Mouse (Mus musculus): ENCODE results near the gene Lalba.
"Not testable (repeated sequence)": the region's sequence is repeated elsewhere in the genome, so short reads cannot be mapped to it uniquely, and the experiment has no call there.

Gene Lalba

DNA sequence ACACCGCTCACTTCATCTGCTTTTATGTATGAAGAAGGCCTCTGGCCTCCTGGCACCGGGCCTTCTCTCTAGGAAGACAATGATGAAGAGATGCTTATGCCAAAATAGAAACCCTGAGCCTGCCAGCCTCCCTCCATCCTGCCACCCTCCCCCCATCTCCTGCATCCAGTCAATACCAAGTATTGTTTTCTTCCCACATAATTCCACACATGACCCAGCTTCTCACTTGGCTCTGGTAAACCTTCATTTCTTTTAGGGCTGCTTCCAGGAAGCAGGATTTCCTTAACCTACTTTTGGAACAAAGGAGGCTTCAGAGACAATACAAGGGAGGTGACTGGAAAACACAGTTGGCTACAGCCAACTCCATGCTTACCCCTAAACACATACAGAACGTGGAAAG lies at the start of gene Lalba:
TSS of gene Lalba (minus strand) at position 21 of the 400 bp plus-strand sequence.
- DNase-seq (ENCODE audit: low spot score): no peak

DNA sequence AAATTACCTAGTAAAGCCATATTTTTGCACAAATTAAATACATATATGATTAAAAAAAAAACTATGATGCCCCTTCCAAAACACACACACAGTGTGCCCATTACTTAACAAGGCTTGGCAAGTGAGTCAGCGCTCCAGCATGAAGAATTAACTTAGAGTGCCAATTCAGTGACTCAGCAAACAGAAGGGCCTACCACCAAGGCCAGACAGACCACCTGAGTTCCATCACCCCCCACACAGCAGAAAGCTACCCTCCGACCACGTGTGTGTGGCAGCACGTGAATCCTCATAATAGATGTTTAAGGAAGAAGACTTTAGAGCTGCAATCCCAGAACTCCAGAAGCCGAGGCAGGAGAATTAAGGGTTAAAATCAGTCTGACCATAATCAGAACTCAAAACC lies 49.8 kb upstream of the Lalba start:
- no peak for DNase-seq (ENCODE audit: low spot score)

DNA sequence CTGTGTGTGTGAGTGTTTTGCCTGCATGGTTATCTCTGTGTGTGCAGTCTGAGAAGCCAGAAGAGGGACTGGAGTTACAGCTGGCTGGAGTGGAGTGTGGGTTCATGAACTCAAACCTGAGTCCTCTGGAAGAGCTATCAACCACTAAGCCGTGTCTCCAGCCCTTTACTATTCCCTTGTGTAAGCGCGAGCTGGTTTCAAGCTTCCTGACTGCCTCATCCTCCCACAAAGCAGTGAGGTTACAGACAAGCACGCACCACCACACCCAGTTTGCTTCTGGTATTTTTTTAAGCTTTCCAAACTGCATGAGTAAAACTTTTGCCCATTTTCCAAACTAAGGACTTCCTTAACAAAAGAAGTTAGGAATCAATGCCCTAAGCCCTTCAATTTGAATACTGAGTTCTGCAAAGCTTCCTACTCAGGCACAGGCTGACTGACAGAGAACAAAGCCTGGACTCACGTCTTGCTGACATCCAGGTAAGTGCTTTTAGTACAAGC lies 45.6 kb upstream of the Lalba start:
- DNase-seq (ENCODE audit: low spot score): no peak

DNA sequence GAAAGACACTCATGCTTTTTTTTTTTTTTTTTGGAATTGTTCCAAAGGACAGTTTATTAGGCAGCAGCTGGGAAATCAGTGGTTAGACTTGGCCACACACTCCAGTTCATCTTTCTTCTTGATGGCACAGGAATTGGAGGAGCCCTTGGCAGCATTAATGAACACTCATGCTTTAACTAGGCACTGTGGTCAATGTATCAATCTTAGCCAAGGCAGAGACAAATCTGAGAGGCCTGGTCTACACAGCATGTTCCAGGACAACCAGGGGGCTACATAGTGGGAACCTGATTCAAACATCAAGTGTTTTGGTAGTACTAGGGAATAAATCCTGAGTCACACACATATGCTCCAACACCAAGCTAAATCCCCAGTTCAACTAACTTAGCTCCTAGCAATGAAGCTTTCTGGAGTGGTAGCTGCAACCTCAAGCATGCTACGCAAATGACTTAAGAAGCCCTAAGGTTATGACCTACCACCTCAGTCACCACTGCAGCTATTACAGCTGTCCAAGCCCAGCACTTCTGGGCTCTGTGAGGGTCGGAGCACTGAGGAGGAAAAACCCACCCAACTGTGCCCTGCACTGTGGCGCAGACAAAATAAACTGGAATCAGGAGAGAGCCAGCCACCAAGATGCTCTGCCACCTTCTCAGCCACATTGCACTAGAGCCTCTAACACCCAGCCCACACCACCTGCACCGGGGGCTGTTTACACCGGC lies 44.7 kb upstream of the Lalba start:
- no peak for DNase-seq (ENCODE audit: low spot score)

DNA sequence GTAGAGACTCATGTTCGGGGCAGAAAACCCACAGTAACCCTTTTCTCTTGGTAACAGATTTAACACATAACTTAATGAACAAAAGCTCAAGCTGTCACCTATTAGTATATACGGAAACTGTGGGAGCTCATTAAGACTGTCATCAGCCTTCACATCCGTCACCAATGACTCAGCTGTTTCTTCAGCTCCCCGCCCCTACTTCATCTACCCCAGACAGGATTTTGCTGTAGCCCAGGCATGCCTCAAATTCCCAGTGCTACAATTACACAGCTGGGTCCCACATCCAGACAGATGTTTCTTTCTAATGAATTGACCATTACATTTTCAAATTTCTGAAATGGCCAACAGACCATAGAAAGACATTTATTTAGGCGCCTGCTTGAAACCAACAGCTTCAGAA lies 43.5 kb upstream of the Lalba start:
- no peak for DNase-seq (ENCODE audit: low spot score)

DNA sequence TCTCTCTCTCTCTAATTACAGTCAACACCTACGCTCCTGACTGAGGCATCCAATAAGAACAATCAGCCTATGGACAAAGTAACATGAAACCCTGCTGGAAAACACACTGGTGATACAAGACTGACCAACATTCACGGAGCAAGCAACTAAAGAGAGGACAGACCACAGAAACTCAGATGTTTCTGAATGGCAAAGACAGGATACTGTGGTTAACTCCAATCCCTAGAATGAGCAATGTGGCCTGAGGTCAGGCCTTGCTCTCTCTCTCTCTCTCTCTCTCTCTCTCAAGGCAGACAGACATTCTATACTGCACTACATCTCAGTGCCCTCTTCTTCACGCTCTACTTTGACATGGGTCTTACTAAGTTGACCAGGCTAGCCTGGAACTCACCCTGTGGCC lies 38.7 kb upstream of the Lalba start:
- no peak for DNase-seq (ENCODE audit: low spot score)

DNA sequence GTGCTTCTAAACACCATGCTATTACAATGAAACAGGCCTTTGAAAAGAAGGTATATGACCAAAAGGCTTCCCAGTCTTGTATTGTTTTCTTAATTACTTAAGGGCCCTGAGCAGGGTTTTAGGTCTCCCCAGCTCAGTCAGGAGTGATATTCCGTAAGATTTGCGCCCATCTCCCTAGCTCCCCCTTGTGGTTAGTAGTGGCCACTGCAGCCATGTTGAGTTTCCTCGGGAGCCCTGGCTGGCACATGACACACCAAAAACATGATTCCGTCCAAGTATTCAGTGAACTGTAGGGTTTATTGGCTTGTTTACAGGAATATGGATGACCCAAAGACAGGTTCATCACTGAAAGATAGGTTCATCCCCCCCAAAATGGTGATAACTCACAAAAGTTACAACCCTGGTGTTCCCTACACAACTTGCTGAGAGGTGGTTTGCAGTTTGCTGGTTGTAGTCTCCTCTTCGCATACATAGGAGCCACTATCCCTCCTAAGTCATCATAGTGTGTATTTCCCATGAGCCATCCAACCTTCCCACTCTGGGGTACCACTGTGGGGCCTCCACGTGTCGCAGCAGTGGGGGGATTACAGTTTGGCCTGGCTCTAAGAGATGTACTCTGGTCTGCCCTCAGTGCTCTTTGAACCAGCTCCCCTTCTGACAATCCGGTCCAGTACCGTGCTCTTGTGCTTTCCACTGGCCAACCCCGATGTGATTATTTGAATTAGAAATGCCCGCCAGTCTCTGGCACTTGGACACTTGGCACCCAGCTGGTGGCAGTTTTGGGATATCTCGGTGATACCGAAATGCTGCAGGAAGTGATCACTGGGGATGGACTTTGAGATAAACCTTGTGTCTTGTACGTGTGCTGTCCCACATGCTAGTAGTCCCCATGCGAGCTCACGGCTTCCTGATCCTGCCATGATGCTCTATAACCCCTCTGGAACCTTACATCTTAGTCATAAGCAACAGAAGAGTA lies 35.1 kb upstream of the Lalba start:
- peak; percentile 63 for DNase-seq (ENCODE audit: low spot score)

DNA sequence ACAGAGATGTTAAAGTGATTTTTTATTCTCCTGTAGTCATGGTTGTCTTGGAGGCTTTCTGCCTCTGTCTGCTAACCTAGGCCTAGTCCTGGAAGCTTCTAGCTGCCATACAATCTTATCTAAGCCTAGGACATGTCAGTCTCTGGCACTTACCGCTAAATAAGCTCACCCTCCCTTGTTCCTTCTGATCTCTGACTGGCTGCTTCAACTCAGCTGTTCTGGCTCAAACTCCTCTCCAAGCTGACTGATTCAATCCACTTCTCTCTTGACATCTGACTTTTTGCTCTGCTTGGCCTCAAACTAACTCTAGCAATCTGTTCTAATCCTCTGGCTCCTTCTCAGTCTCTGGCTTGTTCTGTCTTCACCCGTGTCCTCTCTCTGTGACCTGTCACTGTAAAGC lies 32.3 kb upstream of the Lalba start:
- DNase-seq (ENCODE audit: low spot score): not testable (repeated sequence)

DNA sequence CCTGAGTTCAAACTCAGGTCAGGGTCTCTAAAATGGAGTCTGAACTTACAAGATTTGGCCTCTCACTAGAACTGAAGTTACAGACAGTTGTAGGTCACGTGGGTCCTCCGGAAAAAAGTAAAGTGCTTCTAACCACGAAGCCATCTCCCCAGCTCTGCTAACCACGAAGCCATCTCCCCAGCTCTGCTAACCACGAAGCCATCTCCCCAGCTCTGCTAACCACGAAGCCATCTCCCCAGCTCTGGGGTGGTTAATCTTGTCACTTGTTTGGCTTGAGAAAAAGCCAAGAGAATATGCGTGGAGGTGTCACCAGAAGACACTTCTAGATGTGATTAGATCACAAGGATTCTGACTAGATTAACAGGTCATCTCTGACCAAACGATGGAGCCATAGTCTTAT lies 31.6 kb upstream of the Lalba start:
- DNase-seq (ENCODE audit: low spot score): no peak

DNA sequence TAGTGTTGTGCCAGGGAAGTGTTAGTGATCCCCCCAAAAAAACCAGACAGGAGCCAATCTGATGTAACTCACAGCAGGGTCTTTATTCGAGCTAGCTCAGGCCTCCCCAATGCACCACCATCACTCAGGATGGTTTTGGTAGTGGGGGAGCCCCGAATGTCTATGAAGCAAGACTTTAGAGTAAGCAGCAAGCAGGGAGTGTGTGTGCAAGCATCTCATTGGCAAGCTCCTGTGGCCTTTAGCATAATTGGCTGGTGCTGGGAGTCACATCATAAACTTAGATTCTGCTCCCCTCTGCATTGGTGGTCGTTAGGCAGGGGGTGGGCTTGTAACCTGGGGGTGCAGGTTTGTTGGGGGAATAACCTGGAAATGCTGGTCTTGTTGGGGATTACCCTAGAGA lies 31.2 kb upstream of the Lalba start:
- not testable (repeated sequence) for DNase-seq (ENCODE audit: low spot score)

DNA sequence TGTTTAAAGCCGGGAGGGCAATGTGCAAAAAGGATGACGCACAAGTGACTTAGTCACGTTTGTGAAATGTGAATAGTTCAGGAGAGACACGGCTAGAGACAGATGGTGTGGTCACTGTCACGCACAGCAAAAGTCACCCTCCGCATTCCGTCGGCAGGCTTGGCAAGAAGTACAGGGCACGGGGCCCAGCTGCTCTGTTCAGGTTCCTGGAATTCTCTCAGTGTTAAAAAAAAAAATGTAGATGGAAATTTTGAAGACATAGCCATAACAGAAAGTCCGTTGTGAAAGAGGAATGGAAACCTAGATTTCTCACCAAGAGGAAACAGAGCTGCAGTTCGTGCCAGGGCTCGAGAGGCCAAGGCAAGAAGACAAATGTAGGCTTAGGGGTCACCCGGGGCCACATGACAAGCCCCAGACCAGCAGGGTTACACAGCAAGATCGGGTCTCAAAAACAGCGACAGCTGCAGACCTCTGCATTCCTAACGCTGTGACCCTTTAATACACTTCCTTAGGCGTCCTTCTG lies 30.3 kb upstream of the Lalba start:
- no peak for DNase-seq (ENCODE audit: low spot score)

DNA sequence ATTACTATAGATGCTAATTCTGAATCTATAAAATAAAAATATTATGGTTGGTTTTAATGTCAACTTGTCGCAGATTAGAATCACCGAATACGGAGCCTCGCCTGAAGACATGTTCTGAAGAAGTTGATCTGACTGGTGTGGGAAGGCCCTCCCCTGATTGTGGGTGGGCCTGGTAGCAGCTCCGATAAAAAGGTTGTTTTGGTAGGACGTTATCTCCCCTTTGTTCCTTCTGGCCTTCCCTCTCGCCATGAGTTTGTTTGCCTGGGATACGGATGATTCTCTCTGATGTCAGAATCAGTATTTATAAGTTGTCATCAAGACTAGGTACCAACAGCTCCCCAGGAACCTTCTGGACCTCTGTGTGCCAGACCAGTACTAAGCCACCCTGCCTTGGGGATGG lies 29.7 kb upstream of the Lalba start:
- DNase-seq (ENCODE audit: low spot score): no peak

DNA sequence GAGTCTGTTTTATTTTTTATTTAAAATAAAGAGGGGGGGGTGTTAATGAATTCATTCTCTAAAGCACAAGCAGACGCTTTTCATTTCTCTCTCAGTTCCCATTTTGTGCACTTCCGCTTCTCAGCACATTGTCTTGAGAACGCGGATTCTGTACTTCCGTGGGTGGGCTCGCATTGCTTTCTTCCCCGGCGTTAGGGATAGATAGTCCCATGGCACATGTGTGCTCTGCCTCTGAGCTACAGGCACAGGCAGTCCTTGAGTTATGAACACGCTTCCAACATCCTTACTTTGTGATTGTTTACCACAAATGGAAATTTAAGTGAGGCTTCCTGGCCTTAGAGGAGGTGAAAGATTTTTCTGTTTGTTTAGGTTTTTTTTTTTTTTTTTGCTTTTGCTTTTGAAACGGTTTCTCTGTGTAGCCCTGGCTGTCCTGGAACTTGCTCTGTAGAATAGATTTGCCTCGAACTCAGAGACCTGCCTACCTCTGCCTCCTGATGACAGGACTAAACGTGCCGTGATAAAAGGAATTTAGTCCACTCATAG lies 28.9 kb upstream of the Lalba start:
- no peak for DNase-seq (ENCODE audit: low spot score)

DNA sequence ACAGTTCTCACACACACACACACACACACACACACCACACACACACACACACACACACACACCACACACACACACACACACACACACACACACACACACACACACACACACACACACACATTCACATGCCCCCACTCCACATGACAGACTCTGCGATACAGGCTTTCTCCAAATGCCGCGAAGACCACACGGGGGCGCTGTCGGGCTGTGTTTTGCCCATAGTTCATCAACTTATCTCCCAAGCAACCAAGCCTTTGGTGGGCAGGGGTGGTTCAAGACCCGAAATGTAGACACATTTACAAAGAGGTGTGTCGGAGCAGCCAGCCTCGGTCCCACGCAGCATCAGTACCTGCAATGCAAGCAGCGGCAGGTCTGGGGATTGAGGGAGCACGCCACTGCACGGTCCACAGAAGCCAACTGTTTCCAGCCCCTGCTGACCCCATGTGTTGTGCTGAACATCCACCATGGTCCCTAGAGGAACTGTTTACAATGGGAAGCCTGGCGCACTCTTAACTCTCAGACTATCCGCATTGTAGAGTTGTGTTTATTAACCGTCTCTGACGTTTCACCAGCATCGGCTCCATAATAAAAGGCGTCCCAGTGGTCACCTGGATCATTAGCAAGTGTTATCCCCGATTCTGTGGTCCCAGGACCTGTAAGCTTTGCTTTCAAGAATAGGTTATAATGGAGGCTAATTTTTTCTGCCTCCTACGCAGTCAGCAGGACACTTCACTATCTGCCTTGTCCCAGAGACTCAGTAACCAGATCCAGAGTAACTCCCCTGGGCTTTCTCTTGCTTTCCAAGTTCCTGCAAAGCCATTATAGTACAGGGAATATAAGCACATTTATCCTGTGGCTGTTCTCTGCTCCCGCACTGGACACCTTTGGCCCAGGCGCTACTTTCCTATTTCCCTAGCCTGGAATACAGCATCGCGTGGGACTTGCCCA lies 28.2 kb upstream of the Lalba start:
- DNase-seq (ENCODE audit: low spot score): peak; percentile 80

DNA sequence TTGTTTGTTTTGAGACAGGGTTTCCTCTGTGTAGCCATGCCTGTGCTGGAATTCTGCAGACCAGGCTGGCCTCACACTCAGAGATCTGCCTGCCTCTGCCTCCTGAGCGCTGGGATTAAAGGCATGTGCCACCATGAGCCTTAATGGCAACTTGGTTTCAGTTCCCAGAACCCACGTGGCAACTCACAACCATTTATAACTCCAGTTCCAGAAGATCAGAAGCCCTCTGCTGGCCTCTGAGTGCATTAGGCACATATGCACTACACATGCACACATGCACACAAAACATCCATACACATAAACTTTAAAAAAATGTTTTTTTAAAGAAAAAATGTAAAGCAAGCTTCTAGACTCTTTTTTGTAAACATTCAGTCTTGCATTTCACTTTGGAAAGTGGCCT lies 26.9 kb upstream of the Lalba start:
- DNase-seq (ENCODE audit: low spot score): no peak

DNA sequence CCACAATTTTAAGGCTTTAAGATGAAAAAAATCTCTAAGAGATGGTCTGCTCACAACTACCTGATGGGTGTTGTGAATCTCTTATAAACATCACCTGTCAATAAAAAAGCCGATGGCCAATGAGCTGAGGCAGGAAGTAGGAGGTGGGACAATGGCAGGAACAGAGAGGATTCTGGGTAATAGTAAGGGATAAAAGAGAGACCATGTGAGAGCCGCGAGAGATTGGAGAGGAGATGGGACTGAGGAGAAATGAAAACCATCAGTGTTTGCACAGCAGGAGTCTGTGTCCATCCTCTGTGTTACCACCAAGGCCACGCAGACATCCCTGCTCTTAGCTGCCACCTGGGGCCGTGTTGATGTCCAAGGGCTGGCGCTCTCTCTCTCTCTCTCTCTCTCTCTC lies 24.8 kb upstream of the Lalba start:
- DNase-seq (ENCODE audit: low spot score): no peak

DNA sequence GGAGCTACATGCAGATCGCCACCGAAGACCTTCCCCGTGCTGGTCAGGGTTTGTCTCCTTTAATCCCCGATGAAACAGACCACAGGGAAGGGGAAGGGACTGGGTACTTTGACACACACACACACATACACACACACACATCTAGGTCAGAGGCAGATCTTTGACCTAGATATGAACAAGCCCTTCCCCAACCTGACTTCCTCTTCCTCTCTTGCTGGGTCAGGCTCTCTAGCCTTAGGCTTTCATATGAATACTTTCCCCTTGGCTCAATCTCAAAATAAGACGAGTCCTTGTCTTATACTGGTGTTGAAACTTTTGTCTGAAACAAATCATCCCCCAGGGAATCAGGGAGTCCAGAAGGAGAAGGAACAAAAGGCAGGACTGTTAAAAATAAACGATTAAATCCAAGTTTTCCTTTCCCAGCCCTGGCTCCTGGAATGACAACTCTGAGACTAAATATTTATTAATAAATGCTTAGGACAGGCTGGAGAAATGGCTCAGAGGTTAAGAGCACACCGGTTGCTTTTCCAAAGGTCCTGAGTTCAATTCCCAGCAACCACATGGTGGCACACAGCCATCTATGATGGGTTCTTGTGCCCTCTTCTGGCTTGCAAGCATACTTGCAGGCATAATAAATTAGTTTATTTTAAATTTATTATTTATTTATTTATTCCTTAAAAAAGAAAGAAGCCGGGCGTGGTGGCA lies 23.9 kb upstream of the Lalba start:
- DNase-seq (ENCODE audit: low spot score): no peak

DNA sequence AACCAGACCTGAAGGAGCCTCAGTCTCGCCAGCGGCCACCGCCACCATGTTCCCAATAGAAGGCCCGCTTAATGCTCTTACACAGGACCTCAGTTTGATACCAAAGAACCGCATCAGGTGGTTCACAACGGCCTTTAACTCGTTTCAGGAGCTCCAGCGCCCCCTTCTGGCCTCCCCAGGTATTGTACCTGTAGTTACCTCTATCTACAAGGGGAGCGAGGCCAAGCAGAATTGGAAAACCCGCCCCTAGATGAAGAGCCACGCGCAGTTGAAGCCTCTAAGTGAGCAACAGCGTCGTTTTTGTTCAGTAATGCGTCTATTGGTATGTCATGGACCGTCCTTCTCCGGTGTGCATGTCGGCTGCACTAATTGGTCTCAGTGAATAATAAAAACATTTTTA lies 22.0 kb upstream of the Lalba start:
- peak; percentile 71 for DNase-seq (ENCODE audit: low spot score)

DNA sequence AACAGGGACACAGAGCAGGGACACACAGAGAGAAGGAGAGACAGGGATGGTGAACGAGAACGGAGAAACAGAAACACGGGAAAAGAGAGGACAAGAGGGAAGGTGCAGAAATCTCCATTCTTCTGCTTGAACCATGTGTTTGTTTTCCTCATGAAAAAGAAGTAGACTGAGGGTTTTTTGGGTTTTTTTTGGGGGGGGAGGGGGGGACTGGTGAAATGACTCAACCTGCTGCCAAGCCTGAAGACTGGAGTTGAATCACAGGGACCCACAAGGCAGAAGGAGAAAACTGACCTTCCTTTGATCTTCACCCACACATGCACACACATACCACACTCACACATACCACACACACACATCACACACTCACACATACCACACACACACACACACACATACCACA lies 20.8 kb upstream of the Lalba start:
- DNase-seq (ENCODE audit: low spot score): no peak

DNA sequence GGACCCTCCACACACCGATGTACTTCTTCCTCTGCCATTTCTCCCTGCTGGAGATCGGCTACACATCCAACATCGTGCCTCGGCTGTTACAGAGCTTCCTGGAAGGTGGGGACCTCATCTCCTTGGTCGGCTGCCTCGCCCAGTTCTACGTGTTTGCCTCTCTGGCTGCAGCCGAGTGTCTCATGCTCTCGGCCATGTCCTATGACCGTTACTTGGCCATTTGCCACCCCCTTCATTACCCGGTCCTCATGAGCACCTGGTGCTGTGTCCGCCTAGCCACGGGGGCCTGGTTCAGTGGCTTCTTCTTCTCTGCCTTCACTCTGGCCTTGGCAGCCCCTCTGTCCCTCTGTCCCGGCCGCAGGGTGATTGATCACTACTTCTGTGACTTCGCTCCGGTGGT lies 15.1 kb upstream of the Lalba start:
- DNase-seq (ENCODE audit: low spot score): no peak

DNA sequence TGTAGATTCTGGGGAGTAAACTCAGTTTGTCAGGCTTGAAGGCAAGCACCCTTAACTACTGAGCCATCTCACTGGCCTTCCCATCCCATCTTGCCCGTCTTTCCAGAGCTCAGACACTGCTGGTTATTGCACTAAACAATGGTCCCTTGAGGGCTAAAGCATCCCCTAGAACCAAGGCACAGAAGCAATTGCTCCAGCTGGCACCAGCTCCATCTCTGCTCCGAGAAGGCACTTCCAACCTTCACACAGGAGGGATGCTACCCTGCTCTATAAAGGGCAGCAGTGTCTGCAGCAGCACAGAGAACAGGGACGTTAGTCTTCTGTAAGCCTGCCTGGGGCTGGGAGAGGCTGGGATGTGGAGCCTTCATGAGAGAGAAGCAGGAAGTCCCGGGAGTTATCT lies 9.6 kb upstream of the Lalba start, which contains the start of gene Olfr279:
TSS of gene Olfr279 (plus strand) at position 301 of the 400 bp plus-strand sequence.
- no peak for DNase-seq (ENCODE audit: low spot score)
